Mouse (Mus musculus): Measurements from ENCODE around the gene Gjb4.

Gene Gjb4

GRCm38 (mm10) chr4:127353951-127354438 lies at the start of gene Gjb4:
Gjb4 (minus strand) TSS chr4:127354081.
- DNase-seq, result no peak

- no peak for DNase-seq
Observed at GRCm38 (mm10) chr4:127402614-127403013, 48.7 kb upstream of the Gjb4 start.

GRCm38 (mm10) chr4:127402166-127402565 lies 48.3 kb upstream of the Gjb4 start:
- no peak for DNase-seq

GRCm38 (mm10) chr4:127400165-127401145 lies 46.6 kb upstream of the Gjb4 start:
- no peak for DNase-seq

- DNase-seq, result no peak
Observed at GRCm38 (mm10) chr4:127395591-127395990, 41.7 kb upstream of the Gjb4 start.

- no peak for DNase-seq
Observed at GRCm38 (mm10) chr4:127389645-127390044, 35.8 kb upstream of the Gjb4 start.

GRCm38 (mm10) chr4:127377344-127377743 lies 23.5 kb upstream of the Gjb4 start:
- DNase-seq, result no peak

- DNase-seq, result no peak
Observed at GRCm38 (mm10) chr4:127375541-127376177, 21.8 kb upstream of the Gjb4 start.

GRCm38 (mm10) chr4:127374645-127375044 lies 20.8 kb upstream of the Gjb4 start:
- DNase-seq, result no peak

- no peak for DNase-seq
Observed at GRCm38 (mm10) chr4:127373491-127373890, 19.6 kb upstream of the Gjb4 start.

- DNase-seq, result peak; percentile 24
Observed at GRCm38 (mm10) chr4:127371546-127371945, 17.7 kb upstream of the Gjb4 start.

- no peak for DNase-seq
Observed at GRCm38 (mm10) chr4:127370447-127370846, 16.6 kb upstream of the Gjb4 start.

- DNase-seq, result peak; percentile 76
Observed at GRCm38 (mm10) chr4:127368379-127368973, 14.6 kb upstream of the Gjb4 start.

- no peak for DNase-seq
Observed at GRCm38 (mm10) chr4:127365834-127366233, 12.0 kb upstream of the Gjb4 start.

- no peak for DNase-seq
Observed at GRCm38 (mm10) chr4:127365433-127365832, 11.6 kb upstream of the Gjb4 start.

- DNase-seq, result no peak
Observed at GRCm38 (mm10) chr4:127364431-127364830, 10.6 kb upstream of the Gjb4 start.

GRCm38 (mm10) chr4:127363331-127363730 lies 9.4 kb upstream of the Gjb4 start:
- DNase-seq, result no peak

GRCm38 (mm10) chr4:127362520-127362919 lies 8.6 kb upstream of the Gjb4 start:
- DNase-seq, result no peak

GRCm38 (mm10) chr4:127358018-127358417 lies 4.1 kb upstream of the Gjb4 start, which contains the start of gene Gjb5:
Gjb5 (minus strand) TSS chr4:127358181.
- no peak for DNase-seq

- no peak for DNase-seq
Observed at GRCm38 (mm10) chr4:127354506-127355485, 915 bp upstream of the Gjb4 start.

GRCm38 (mm10) chr4:127352594-127352993 lies 1.3 kb downstream of the Gjb4 start:
- no peak for DNase-seq

Data from lung, postnatal 14 days (tissue).